Mouse (Mus musculus): ENCODE data around the gene Gna13. TPM values are rescaled to one million over a fixed set of nuclear protein-coding genes. Genes with fewer than 3 reads are reported as not detected.

Gene Gna13
- polyA plus RNA-seq, 1 experiment from 2014 or later, result 18.6 TPM

- Histone ChIP-seq H3K9ac (peak overlapping the region; percentile 46; the same call in 1 of the 2 replicates), H3K4me3 (peak overlapping the region; percentile 36), H3K36me3 (peaks cover 29% of the 10 kb centered on the region), H3K27me3 (replicated peaks) (no peaks in the 10 kb centered on the region), H3K27ac (no peak overlapping the region), H3K4me1 (0 out of 2 replicates have a peak, but pooled peaks cover 7% of the 10 kb centered on the region), H3K4me2 (replicated peaks) (peak overlapping the region; percentile 68), H3K9me3 (no peaks in the 10 kb centered on the region)
- ATAC-seq (ENCODE audit: low FRiP score, low read depth), result peak; percentile 61
- WGBS, result 2% methylated on average over 32 of the region's 32 CpGs
These were observed 77.3 kb downstream of the Gna13 start for GRCm38 (mm10) chr11:109439829-109440340.

GRCm38 (mm10) chr11:109440641-109441040 lies 78.0 kb downstream of the Gna13 start:
- Histone ChIP-seq H3K4me1 (0 out of 2 replicates have a peak, but pooled peaks cover 7% of the 10 kb centered on the region), H3K27ac (no peak overlapping the region), H3K4me2 (replicated peaks) (peak overlapping the region; percentile 68), H3K9ac (no peak overlapping the region), H3K27me3 (replicated peaks) (no peaks in the 10 kb centered on the region), H3K36me3 (peaks cover 24% of the 10 kb centered on the region), H3K9me3 (no peaks in the 10 kb centered on the region), H3K4me3 (no peak overlapping the region)
- 61% methylated on average over 4 of the region's 4 CpGs for WGBS
- no peak for ATAC-seq (ENCODE audit: low FRiP score, low read depth)

GRCm38 (mm10) chr11:109441119-109441518 lies 78.5 kb downstream of the Gna13 start:
- no peaks in the 10 kb centered on the region for H3K9me3 ChIP-seq
- H3K4me1 ChIP-seq, result 0 out of 2 replicates have a peak, but pooled peaks cover 7% of the 10 kb centered on the region
- 54% methylated on average over 3 of the region's 3 CpGs for WGBS
- H3K27ac ChIP-seq, result no peak overlapping the region
- H3K9ac ChIP-seq, result no peak overlapping the region
- H3K4me3 ChIP-seq, result no peak overlapping the region
- H3K27me3 ChIP-seq (replicated peaks), result no peaks in the 10 kb centered on the region
- peaks cover 19% of the 10 kb centered on the region for H3K36me3 ChIP-seq
- H3K4me2 ChIP-seq (replicated peaks), result no peak overlapping the region
- no peak for ATAC-seq (ENCODE audit: low FRiP score, low read depth)

GRCm38 (mm10) chr11:109442166-109442730 lies 79.6 kb downstream of the Gna13 start:
- H3K4me1 ChIP-seq, result 0 out of 2 replicates have a peak, but pooled peaks cover 7% of the 10 kb centered on the region
- H3K9ac ChIP-seq, result no peak overlapping the region
- no peaks in the 10 kb centered on the region for H3K27me3 ChIP-seq (replicated peaks)
- no peaks in the 10 kb centered on the region for H3K9me3 ChIP-seq
- no peak for ATAC-seq (ENCODE audit: low FRiP score, low read depth)
- H3K4me3 ChIP-seq, result no peak overlapping the region
- no peak overlapping the region for H3K4me2 ChIP-seq (replicated peaks)
- WGBS, result 67% methylated on average over 5 of the region's 5 CpGs
- H3K27ac ChIP-seq, result no peak overlapping the region
- H3K36me3 ChIP-seq, result peaks cover 8% of the 10 kb centered on the region

GRCm38 (mm10) chr11:109443468-109444263 lies 81.0 kb downstream of the Gna13 start:
- no peak overlapping the region for H3K9ac ChIP-seq
- H3K36me3 ChIP-seq, result no peaks in the 10 kb centered on the region
- no peaks in the 10 kb centered on the region for H3K9me3 ChIP-seq

GRCm38 (mm10) chr11:109444600-109444999 lies 82.0 kb downstream of the Gna13 start:
- no peaks in the 10 kb centered on the region for H3K27me3 ChIP-seq (replicated peaks)
- 0 out of 2 replicates have a peak, but pooled peaks cover 7% of the 10 kb centered on the region for H3K4me1 ChIP-seq
- no peak overlapping the region for H3K4me3 ChIP-seq
- no peaks in the 10 kb centered on the region for H3K36me3 ChIP-seq
- WGBS, result 47% methylated on average over 7 of the region's 7 CpGs
- no peak overlapping the region for H3K9ac ChIP-seq
- no peak for ATAC-seq (ENCODE audit: low FRiP score, low read depth)
- no peaks in the 10 kb centered on the region for H3K9me3 ChIP-seq
- no peak overlapping the region for H3K27ac ChIP-seq
- no peak overlapping the region for H3K4me2 ChIP-seq (replicated peaks)

More at GRCm38 (mm10) chr11:109443468-109444263, 81.0 kb downstream of the Gna13 start:
- Histone ChIP-seq H3K4me3 (no peak overlapping the region), H3K27me3 (replicated peaks) (no peaks in the 10 kb centered on the region), H3K4me2 (replicated peaks) (no peak overlapping the region), H3K27ac (no peak overlapping the region), H3K4me1 (0 out of 2 replicates have a peak, but pooled peaks cover 7% of the 10 kb centered on the region)
- 93% methylated on average over 8 of the region's 8 CpGs for WGBS
- ATAC-seq (ENCODE audit: low FRiP score, low read depth), result no peak

- Histone ChIP-seq H3K27me3 (replicated peaks) (no peaks in the 10 kb centered on the region), H3K9ac (no peak overlapping the region), H3K9me3 (no peaks in the 10 kb centered on the region), H3K36me3 (no peaks in the 10 kb centered on the region), H3K27ac (no peak overlapping the region), H3K4me3 (no peak overlapping the region), H3K4me1 (no peaks in the 10 kb centered on the region), H3K4me2 (replicated peaks) (no peak overlapping the region)
- 62% methylated on average over 13 of the region's 13 CpGs for WGBS
- ATAC-seq (ENCODE audit: low FRiP score, low read depth), result 0 out of 2 replicates have a peak, but pooled peaks have one; percentile 68
These were observed 82.9 kb downstream of the Gna13 start for GRCm38 (mm10) chr11:109445438-109446035.

Other genes starting within 250 kb of the Gna13 start
- gene E030025P04Rik, start 218.5 kb upstream of the Gna13 start, polyA plus RNA-seq (2016; fragmentation: Nextera tagmentation; extraction: Ambion mirVana), result not detected in 2 replicates
- gene Rgs9, start 64.7 kb upstream of the Gna13 start, polyA plus RNA-seq (2016; fragmentation: Nextera tagmentation; extraction: Ambion mirVana), result 3.4 TPM in 2 replicates
- not detected in 2 replicates for gene 9930022D16Rik, start 51.1 kb downstream of the Gna13 start, polyA plus RNA-seq (2016; fragmentation: Nextera tagmentation; extraction: Ambion mirVana)
- 47.1 and 48.7 TPM in 2 replicates for gene Amz2, start 63.1 kb downstream of the Gna13 start, polyA plus RNA-seq (2016; fragmentation: Nextera tagmentation; extraction: Ambion mirVana)
- 2.5 and 2.7 TPM in 2 replicates for gene Arsg, start 110.5 kb downstream of the Gna13 start, polyA plus RNA-seq (2016; fragmentation: Nextera tagmentation; extraction: Ambion mirVana)
- gene Slc16a6, start 110.8 kb downstream of the Gna13 start, polyA plus RNA-seq (2016; fragmentation: Nextera tagmentation; extraction: Ambion mirVana), result 3.9 and 4.0 TPM in 2 replicates
- 19.7 and 21.5 TPM in 2 replicates for gene Wipi1, start 249.1 kb downstream of the Gna13 start, polyA plus RNA-seq (2016; fragmentation: Nextera tagmentation; extraction: Ambion mirVana)

Measured in neural tube, embryonic 12.5 days (tissue).